Mouse (Mus musculus): ENCODE results near the gene Sez6l. TPM values are rescaled to one million over a fixed set of nuclear protein-coding genes. Genes with fewer than 3 reads are reported as not detected.

Gene Sez6l
- polyA plus RNA-seq, 1 experiment from 2014 or later: 0.76 TPM

GRCm38 (mm10) chr5:112605371-112605770 lies 28.4 kb upstream of the Sez6l start:
- no peak for ATAC-seq (ENCODE audit: low FRiP score, low TSS enrichment)
- no peak overlapping the region for H3K9ac ChIP-seq (replicated peaks; ENCODE audit: low read length)
- H3K4me3 ChIP-seq (ENCODE audit: low read length): no peak overlapping the region
- H3K4me1 ChIP-seq (ENCODE audit: insufficient read depth, low read length): peaks cover 16% of the 10 kb centered on the region
- 0 out of 2 replicates have a peak, but pooled peaks cover under 1% of the 10 kb centered on the region for H3K9me3 ChIP-seq (ENCODE audit: low read length)
- no peak overlapping the region for H3K4me2 ChIP-seq (replicated peaks; ENCODE audit: low read depth, low read length)
- no peaks in the 10 kb centered on the region for H3K36me3 ChIP-seq (ENCODE audit: insufficient read depth, low read length)
- H3K27ac ChIP-seq (ENCODE audit: low read length): no peak overlapping the region
- WGBS: 43% methylated on average over 14 of the region's 14 CpGs
- no peaks in the 10 kb centered on the region for H3K27me3 ChIP-seq (ENCODE audit: insufficient read depth, low read length)

DNA sequence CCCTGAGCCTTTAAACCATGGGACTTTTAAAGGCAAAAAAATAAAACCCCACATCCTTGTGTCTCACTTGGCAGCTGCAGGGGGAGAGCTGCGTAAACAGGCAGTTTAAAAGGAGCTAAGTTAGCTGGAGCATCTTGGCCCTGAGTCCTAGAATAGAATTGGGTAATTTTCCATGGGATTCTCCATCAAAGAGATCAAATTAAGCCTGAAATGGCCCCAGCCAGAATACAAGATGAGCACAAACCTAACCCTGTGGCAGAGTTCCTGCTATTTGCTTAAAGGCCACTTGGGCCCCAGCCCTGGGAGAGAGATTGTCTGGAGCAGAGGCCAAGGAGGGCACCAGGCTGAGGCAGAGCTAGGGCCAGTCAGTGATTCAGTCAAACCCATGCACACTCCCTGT lies 27.3 kb upstream of the Sez6l start:
- Histone ChIP-seq H3K4me1 (ENCODE audit: insufficient read depth, low read length) (peaks cover 16% of the 10 kb centered on the region), H3K27me3 (ENCODE audit: insufficient read depth, low read length) (0 out of 2 replicates have a peak, but pooled peaks cover 2% of the 10 kb centered on the region), H3K9me3 (ENCODE audit: low read length) (no peaks in the 10 kb centered on the region), H3K4me2 (replicated peaks; ENCODE audit: low read depth, low read length) (no peak overlapping the region), H3K27ac (ENCODE audit: low read length) (no peak overlapping the region), H3K36me3 (ENCODE audit: insufficient read depth, low read length) (no peaks in the 10 kb centered on the region), H3K4me3 (ENCODE audit: low read length) (no peak overlapping the region), H3K9ac (replicated peaks; ENCODE audit: low read length) (no peak overlapping the region)
- 74% methylated on average over 1 of the region's 1 CpGs for WGBS
- no peak for ATAC-seq (ENCODE audit: low FRiP score, low TSS enrichment)

DNA sequence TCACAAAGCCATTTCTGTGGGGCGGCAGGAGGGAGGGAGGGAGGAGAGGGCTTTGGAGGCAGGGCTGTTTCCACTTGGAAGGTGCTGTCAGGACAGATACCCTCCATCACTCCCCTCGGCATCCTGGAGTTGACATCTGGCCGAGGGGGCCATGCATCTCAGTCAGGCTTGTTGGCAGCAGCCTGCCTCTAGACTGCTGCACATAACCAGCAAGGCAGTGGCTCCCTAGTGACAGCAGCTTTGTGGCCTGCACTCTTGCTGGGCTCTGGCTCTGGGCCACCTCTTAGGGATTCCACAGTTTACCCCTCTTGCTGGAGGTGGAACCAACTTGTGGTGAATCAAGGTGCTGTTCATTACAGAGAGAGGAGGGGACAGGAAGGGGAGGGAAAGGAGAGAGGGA lies 26.6 kb upstream of the Sez6l start:
- Histone ChIP-seq H3K4me3 (ENCODE audit: low read length) (no peak overlapping the region), H3K27ac (ENCODE audit: low read length) (no peak overlapping the region), H3K27me3 (ENCODE audit: insufficient read depth, low read length) (0 out of 2 replicates have a peak, but pooled peaks cover 2% of the 10 kb centered on the region), H3K9me3 (ENCODE audit: low read length) (no peaks in the 10 kb centered on the region), H3K4me1 (ENCODE audit: insufficient read depth, low read length) (peaks cover 16% of the 10 kb centered on the region), H3K4me2 (replicated peaks; ENCODE audit: low read depth, low read length) (no peak overlapping the region), H3K36me3 (ENCODE audit: insufficient read depth, low read length) (no peaks in the 10 kb centered on the region), H3K9ac (replicated peaks; ENCODE audit: low read length) (no peak overlapping the region)
- no peak for ATAC-seq (ENCODE audit: low FRiP score, low TSS enrichment)
- WGBS: 21% methylated on average over 3 of the region's 3 CpGs

DNA sequence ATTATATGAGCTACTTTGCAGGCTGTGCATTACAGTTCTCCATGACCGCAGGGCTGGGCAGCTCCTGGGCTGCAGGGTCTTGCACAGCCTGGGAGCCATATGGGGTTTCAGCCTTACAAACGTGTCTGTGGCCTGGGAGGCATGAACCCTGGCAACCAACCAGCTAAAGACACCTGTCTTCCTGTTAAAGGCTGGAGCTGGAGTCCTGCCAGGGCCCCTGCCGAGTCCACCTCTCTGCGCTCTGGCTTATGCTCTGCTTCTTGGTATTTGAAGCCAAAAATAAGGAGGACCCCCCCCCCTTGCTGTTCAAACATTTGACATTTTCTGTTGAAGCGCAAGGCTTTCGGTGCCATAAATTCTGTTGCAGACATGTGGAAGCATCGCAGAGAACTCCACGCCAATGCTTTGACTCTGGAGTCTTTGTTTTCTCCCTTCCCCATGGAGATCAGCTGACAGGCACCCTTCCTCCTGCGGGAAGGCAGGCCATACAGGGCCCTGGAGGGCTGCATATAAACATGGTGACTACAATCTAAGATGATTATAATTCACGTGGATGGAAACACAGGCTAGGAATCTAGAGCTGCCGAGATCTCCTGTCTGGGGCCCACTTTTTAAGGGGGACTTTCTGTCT lies 23.4 kb upstream of the Sez6l start:
- 38% methylated on average over 11 of the region's 11 CpGs for WGBS
- Histone ChIP-seq H3K9ac (replicated peaks; ENCODE audit: low read length) (no peak overlapping the region), H3K9me3 (ENCODE audit: low read length) (no peaks in the 10 kb centered on the region), H3K36me3 (ENCODE audit: insufficient read depth, low read length) (no peaks in the 10 kb centered on the region), H3K4me2 (replicated peaks; ENCODE audit: low read depth, low read length) (no peak overlapping the region), H3K27me3 (ENCODE audit: insufficient read depth, low read length) (0 out of 2 replicates have a peak, but pooled peaks cover 2% of the 10 kb centered on the region), H3K4me1 (ENCODE audit: insufficient read depth, low read length) (peaks cover 4% of the 10 kb centered on the region; the same call in 1 of the 2 replicates), H3K4me3 (ENCODE audit: low read length) (no peak overlapping the region), H3K27ac (ENCODE audit: low read length) (no peak overlapping the region)
- no peak for ATAC-seq (ENCODE audit: low FRiP score, low TSS enrichment)

DNA sequence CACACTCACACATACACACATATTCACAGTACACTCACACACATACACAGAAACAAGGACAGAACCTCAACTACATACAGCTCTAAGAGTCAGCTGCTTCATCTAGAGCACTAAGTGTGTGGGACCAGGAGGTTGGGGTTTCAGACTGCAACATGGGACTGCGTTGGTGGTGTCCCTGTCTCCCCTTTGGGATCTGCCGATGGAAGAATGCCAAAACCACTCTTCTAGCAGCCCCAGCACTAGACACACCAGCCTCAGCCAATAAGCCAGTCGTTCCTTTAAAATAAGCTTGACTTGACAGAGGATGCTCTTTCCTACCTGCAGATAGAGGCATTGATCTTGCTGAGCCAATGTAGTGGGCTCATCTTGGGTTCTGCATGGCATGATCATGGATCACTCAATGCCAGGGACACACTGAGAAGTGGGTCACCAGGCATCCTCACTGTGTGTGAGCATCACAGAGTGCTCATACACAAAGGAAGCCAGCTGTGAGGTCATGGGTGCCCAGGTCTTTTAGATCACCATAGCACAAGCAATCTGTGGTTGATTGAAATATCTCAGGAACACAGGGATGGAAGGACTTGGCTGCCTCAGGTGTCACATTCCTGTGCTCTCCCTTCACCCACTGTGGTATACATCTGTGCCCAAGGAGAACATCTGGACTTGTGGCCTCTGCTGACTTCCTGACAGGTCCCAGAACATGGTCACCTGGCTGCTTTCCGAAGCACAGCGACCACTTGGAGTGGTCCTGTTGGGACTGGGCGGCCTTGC lies 22.7 kb upstream of the Sez6l start:
- 83% methylated on average over 6 of the region's 6 CpGs for WGBS
- H3K9me3 ChIP-seq (ENCODE audit: low read length): no peaks in the 10 kb centered on the region
- 0 out of 2 replicates have a peak, but pooled peaks cover 2% of the 10 kb centered on the region for H3K27me3 ChIP-seq (ENCODE audit: insufficient read depth, low read length)
- no peak overlapping the region for H3K27ac ChIP-seq (ENCODE audit: low read length)
- ATAC-seq (ENCODE audit: low FRiP score, low TSS enrichment): no peak
- no peak overlapping the region for H3K4me2 ChIP-seq (replicated peaks; ENCODE audit: low read depth, low read length)
- H3K4me1 ChIP-seq (ENCODE audit: insufficient read depth, low read length): no peaks in the 10 kb centered on the region
- H3K9ac ChIP-seq (replicated peaks; ENCODE audit: low read length): no peak overlapping the region
- no peak overlapping the region for H3K4me3 ChIP-seq (ENCODE audit: low read length)
- H3K36me3 ChIP-seq (ENCODE audit: insufficient read depth, low read length): no peaks in the 10 kb centered on the region

GRCm38 (mm10) chr5:112597876-112598275 lies 20.9 kb upstream of the Sez6l start:
- Histone ChIP-seq H3K36me3 (ENCODE audit: insufficient read depth, low read length) (no peaks in the 10 kb centered on the region), H3K27me3 (ENCODE audit: insufficient read depth, low read length) (0 out of 2 replicates have a peak, but pooled peaks cover 2% of the 10 kb centered on the region), H3K27ac (ENCODE audit: low read length) (no peak overlapping the region), H3K4me1 (ENCODE audit: insufficient read depth, low read length) (no peaks in the 10 kb centered on the region), H3K4me3 (ENCODE audit: low read length) (no peak overlapping the region), H3K9me3 (ENCODE audit: low read length) (no peaks in the 10 kb centered on the region), H3K9ac (replicated peaks; ENCODE audit: low read length) (no peak overlapping the region), H3K4me2 (replicated peaks; ENCODE audit: low read depth, low read length) (no peak overlapping the region)
- no peak for ATAC-seq (ENCODE audit: low FRiP score, low TSS enrichment)
- 85% methylated on average over 6 of the region's 6 CpGs for WGBS

DNA sequence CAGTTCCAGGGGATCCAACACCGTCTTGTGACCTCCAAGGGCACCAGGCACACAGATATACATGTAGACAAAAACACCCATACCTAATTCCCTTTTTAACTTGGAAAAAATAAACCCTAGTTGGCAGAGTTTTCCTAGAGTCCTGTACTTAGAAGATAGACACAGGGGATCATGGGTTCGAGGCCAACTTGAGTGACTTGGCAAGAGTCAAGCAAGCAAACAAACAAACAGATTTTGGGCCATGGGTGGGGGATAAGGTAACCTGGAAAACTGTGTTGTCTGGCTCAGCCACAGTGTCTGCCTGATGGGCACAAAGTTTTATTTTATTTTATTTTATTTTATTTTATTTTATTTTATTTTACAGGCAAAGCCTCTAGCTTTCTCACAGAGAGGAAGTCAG lies 20.3 kb upstream of the Sez6l start:
- Histone ChIP-seq H3K27ac (ENCODE audit: low read length) (no peak overlapping the region), H3K4me3 (ENCODE audit: low read length) (no peak overlapping the region), H3K4me2 (replicated peaks; ENCODE audit: low read depth, low read length) (no peak overlapping the region), H3K27me3 (ENCODE audit: insufficient read depth, low read length) (0 out of 2 replicates have a peak, but pooled peaks cover 2% of the 10 kb centered on the region), H3K36me3 (ENCODE audit: insufficient read depth, low read length) (no peaks in the 10 kb centered on the region), H3K9ac (replicated peaks; ENCODE audit: low read length) (no peak overlapping the region), H3K9me3 (ENCODE audit: low read length) (no peaks in the 10 kb centered on the region), H3K4me1 (ENCODE audit: insufficient read depth, low read length) (no peaks in the 10 kb centered on the region)
- 82% methylated on average over 2 of the region's 2 CpGs for WGBS
- no peak for ATAC-seq (ENCODE audit: low FRiP score, low TSS enrichment)

DNA sequence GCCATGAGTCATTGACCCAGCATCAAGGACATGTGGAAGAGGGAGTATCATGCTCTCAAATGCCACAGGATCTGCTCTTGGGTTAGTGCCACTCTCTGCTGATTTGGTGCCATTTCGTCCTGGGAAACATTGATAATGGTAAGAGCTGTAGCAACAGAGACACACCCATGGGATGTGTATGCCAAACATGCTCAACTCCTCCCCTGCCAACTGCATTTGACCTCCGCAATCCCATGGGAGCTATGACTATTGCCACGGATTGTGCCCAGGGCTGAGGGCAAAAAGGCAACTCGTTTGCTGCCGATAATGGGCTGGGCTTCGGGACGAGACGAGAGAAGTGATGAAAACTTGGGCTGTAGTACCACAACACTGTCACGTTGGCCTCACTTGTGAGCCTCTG lies 19.7 kb upstream of the Sez6l start:
- Histone ChIP-seq H3K4me3 (ENCODE audit: low read length) (no peak overlapping the region), H3K4me1 (ENCODE audit: insufficient read depth, low read length) (no peaks in the 10 kb centered on the region), H3K36me3 (ENCODE audit: insufficient read depth, low read length) (no peaks in the 10 kb centered on the region), H3K27me3 (ENCODE audit: insufficient read depth, low read length) (0 out of 2 replicates have a peak, but pooled peaks cover 2% of the 10 kb centered on the region), H3K27ac (ENCODE audit: low read length) (no peak overlapping the region), H3K4me2 (replicated peaks; ENCODE audit: low read depth, low read length) (no peak overlapping the region), H3K9me3 (ENCODE audit: low read length) (no peaks in the 10 kb centered on the region), H3K9ac (replicated peaks; ENCODE audit: low read length) (no peak overlapping the region)
- ATAC-seq (ENCODE audit: low FRiP score, low TSS enrichment): no peak
- 85% methylated on average over 9 of the region's 9 CpGs for WGBS

- H3K4me2 ChIP-seq (replicated peaks; ENCODE audit: low read depth, low read length): no peak overlapping the region
- no peak for ATAC-seq (ENCODE audit: low FRiP score, low TSS enrichment)
- no peak overlapping the region for H3K9ac ChIP-seq (replicated peaks; ENCODE audit: low read length)
- H3K27me3 ChIP-seq (ENCODE audit: insufficient read depth, low read length): 0 out of 2 replicates have a peak, but pooled peaks cover 2% of the 10 kb centered on the region
- H3K9me3 ChIP-seq (ENCODE audit: low read length): no peaks in the 10 kb centered on the region
- no peak overlapping the region for H3K27ac ChIP-seq (ENCODE audit: low read length)
- H3K4me1 ChIP-seq (ENCODE audit: insufficient read depth, low read length): no peaks in the 10 kb centered on the region
- H3K4me3 ChIP-seq (ENCODE audit: low read length): no peak overlapping the region
- H3K36me3 ChIP-seq (ENCODE audit: insufficient read depth, low read length): no peaks in the 10 kb centered on the region
- 70% methylated on average over 7 of the region's 7 CpGs for WGBS
These were observed 19.0 kb upstream of the Sez6l start for GRCm38 (mm10) chr5:112595701-112596632.
